Mouse (Mus musculus): ENCODE data around the gene Rnf144a.
A peak's percentile ranks its signal among the peaks of the same experiment; 100 is the strongest.
"Not testable (repeated sequence)": the region's sequence is repeated elsewhere in the genome, so short reads cannot be mapped to it uniquely, and the experiment has no call there.

Gene Rnf144a

DNA sequence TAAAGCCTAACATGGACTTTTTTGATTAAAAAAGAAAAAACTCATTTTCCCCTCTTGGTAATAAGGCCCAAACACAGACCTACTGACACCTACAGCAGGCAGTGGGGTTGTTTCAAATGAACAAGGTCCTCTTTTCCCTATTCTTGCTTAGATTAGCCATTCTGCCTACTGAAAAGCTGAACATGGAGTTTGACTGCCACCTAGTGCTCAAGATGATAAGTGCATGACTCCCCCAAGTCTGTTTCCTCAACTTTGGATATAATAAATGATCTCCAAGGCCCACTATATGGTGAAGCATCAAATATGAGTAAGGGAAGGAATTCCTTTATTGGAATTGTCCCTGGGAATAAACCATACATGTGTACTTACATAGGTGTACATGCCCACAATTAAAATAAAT is 103.5 kb downstream of the Rnf144a start:
- DNase-seq: peak; percentile 52

DNA sequence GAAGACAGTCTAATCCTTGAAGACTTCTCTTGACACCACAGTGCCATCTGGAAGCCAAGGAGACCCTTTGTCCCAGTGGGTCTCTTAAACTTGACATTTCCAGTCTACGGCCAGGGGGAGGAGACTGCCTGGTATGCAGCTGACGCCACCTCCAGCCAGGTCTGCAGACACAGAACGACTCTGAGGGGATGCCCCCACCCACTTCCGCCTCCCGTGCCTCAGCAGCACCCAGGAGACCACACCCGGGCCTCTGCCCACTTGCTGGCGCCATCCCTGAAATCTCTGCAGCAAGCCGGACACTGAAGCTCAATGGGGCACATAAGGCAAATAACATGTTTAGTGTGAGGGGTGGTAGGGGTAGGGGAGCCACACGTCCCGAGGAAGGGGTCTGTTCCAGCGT is 104.8 kb downstream of the Rnf144a start:
- DNase-seq: no peak

GRCm38 (mm10) chr12:26302886-26303285 is 112.2 kb downstream of the Rnf144a start:
- no peak for DNase-seq

- DNase-seq: no peak
Observed at GRCm38 (mm10) chr12:26299515-26300090, 115.5 kb downstream of the Rnf144a start.

- not testable (repeated sequence) for DNase-seq
Observed at GRCm38 (mm10) chr12:26295995-26296394, 119.1 kb downstream of the Rnf144a start.

DNA sequence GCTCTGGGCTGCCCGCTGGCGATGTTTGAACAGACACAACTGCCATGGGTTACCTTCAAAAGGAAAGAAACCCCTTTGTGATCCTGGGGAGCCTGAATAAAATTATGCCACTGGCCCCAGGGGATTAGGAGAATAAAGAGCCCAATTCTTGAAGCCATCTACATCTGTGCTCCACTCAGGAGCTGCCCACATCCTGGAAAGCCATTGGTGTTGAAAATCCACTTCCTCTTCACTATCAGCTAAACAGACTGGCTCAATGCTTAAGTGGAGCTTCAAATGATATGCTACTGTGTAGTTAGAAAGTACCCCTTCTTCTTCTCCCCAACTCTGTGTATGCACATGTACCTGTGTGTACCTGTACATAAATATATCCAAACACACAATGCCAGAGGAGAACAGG is 125.9 kb downstream of the Rnf144a start:
- no peak for DNase-seq

GRCm38 (mm10) chr12:26288347-26288746 is 126.7 kb downstream of the Rnf144a start:
- no peak for DNase-seq

GRCm38 (mm10) chr12:26285939-26286338 is 129.1 kb downstream of the Rnf144a start:
- DNase-seq: no peak

DNA sequence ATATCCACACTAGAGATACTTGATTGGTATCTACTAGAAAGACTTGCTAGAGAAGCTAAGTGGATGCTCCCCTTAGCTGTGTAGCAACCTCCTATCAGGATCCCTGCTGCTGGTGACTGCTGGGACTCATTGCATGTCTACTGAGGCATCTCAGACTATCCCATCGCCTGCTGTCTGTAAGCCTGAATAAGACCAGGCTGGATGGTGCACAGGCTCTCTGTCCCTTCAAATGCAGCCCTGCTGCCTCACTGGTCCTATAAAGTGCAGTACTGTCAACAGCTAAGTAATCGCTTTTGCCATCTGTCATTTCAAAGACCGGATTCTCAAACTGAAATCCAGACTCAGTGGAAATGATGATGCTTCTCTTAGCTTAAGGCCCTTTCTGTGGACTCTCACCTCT is 129.6 kb downstream of the Rnf144a start:
- DNase-seq: no peak

DNA sequence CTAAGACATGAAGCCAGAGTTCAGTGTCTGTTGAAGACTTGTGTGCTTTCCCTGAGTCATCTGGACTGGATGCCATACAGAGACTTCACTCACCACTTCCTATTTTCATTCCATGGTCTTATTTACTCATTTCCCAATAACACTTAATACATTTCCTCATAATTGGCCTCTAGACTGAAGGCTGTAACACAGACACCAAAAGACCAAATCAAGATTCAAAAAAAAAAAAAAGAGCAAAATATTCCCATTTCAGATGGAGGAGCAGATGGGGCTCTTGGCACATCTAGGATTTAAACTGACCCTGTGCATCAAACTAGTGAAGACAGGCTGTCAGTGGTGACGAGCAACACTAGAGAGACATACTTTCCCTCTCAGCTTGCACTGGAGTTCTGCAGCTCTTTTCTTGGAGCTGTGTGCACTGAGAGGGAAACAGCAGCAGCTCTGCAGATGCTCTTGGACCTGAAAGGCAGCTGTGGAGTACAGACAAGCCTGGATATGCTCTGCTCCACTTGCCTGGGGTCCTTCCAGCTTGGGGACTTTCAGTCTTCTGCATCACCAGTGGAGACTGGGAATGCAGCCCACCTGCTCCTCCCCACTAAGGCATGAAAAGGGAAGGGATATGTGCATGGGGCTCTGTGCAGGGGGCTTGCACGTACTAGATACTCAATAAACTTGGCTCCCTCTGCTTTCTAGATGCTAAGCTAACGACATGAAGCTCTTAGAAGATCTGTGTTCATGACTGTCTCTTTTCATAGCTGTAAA is 134.2 kb downstream of the Rnf144a start:
- DNase-seq: no peak

DNA sequence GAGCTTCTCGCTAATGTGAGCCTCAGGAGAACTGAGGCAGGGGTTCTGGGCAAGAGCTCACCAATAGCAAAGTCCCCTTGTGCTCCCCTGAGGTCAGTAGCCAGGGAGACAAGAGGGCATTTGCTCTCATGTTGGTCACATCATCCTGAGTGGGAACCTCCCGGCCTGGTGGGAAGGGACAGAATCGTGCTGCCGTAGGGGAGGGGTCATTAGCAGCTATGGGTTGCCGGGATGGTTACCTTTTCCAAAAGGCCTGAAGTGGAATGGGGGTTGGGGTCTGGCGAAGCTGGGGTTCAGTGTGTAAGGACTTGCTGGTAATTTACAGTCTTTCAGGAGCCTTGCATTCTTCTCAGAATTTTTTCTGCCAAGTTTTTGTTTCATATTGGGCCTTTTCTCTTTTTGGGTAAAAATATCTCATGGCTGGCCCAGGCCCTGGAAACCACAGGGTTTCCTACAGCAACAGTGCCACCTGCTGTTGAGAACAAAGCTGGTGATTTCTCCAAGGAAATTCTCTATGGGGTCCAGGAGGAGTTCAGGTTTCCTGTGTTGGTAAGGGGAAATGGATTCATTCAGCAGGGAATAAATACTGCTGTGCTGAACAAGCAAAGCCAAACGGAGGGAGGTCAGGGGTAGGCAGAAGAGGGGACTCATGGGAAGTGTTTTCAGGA is 137.9 kb downstream of the Rnf144a start:
- peak; percentile 72 for DNase-seq

DNA sequence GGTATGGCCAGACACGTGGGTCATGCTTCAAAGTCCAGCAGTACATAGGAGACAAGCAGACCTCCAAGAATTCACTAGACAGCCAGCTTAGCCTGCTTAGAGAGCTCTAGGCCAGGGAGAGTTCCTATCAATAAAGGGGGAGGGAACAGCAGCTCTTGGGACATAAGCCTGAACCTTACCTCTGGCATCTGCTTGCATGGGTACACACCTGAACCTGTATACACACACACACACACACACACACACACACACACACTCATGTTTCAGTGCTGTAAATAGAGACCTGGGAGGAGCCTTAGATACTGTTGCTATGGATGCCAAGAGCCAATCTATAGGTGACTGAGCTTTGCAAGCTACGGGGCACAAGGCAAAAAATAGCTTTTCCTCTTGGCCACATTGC is 138.5 kb downstream of the Rnf144a start:
- no peak for DNase-seq
